Mouse (Mus musculus): ENCODE data around the gene Lhx3.

- TF ChIP-seq MXI1 (IDR thresholded peaks at IDR 0.05; ENCODE audit: low read depth, low read length) (no peak), TBP (conservative IDR thresholded peaks at IDR 0.05; ENCODE audit: low read depth, low read length) (no peak), ZKSCAN1 (IDR thresholded peaks at IDR 0.05; ENCODE audit: borderline replicate concordance, low read depth, low read length) (no peak), CTCF (conservative IDR thresholded peaks at IDR 0.05 in 1 of 2, IDR thresholded peaks at IDR 0.05 in 1 of 2; ENCODE audit: low read depth in 2 of 2, low read length in 2 of 2) (no peak), EP300 (IDR thresholded peaks at IDR 0.05; ENCODE audit: low read length) (no peak), MEF2A (IDR thresholded peaks at IDR 0.05; ENCODE audit: borderline replicate concordance, low read depth, low read length) (no peak)
Observed at GRCm38 (mm10) chr2:26231366-26231765, 23.3 kb upstream of the Lhx3 start.
